Mouse (Mus musculus): Measurements from ENCODE around the gene C1galt1c1. TPM values are rescaled to one million over a fixed set of nuclear protein-coding genes. Genes with fewer than 3 reads are reported as not detected.

Gene C1galt1c1
- 31.5 and 35.5 TPM in 2 replicates for polyA plus RNA-seq (2014; fragmentation: Nextera tagmentation; extraction: Ambion mirVana)

GRCm38 (mm10) chrX:38634801-38635637 is at the start of gene C1galt1c1:
C1galt1c1 (minus strand) TSS chrX:38635087.
- Histone ChIP-seq H3K9ac (replicated peaks; ENCODE audit: low read depth, low read length) (peak within 1 kb of the TSS; percentile 51), H3K4me2 (ENCODE audit: low read depth, low read length) (peak within 1 kb of the TSS; percentile 36), H3K4me3 (ENCODE audit: low read depth, low read length) (peak within 1 kb of the TSS; percentile 43), H3K9me3 (ENCODE audit: control insufficient read depth, low read length) (no peaks in the 10 kb centered on the region), H3K4me1 (ENCODE audit: control insufficient read depth, insufficient read depth, low read length) (no peaks in the 10 kb centered on the region), H3K27ac (ENCODE audit: low read depth, low read length) (peak within 1 kb of the TSS; percentile 88), H3K36me3 (ENCODE audit: control insufficient read depth, insufficient read depth, low read length) (no peaks in the 10 kb centered on the region), H3K27me3 (ENCODE audit: control insufficient read depth, insufficient read depth, low read length) (no peaks in the 10 kb centered on the region)
- WGBS = 13% methylated on average over 40 of the region's 43 CpGs
- ATAC-seq (ENCODE audit: low read depth) = peak; percentile 99

- Histone ChIP-seq H3K9ac (replicated peaks; ENCODE audit: low read depth, low read length) (no peak overlapping the region), H3K9me3 (ENCODE audit: control insufficient read depth, low read length) (no peaks in the 10 kb centered on the region), H3K27ac (ENCODE audit: low read depth, low read length) (no peak overlapping the region), H3K27me3 (ENCODE audit: control insufficient read depth, insufficient read depth, low read length) (no peaks in the 10 kb centered on the region), H3K36me3 (ENCODE audit: control insufficient read depth, insufficient read depth, low read length) (no peaks in the 10 kb centered on the region), H3K4me3 (ENCODE audit: low read depth, low read length) (no peak overlapping the region), H3K4me1 (ENCODE audit: control insufficient read depth, insufficient read depth, low read length) (no peaks in the 10 kb centered on the region), H3K4me2 (ENCODE audit: low read depth, low read length) (no peak overlapping the region)
- WGBS = 75% methylated on average over 2 of the region's 2 CpGs
- ATAC-seq (ENCODE audit: low read depth) = no peak
These were observed 47.1 kb upstream of the C1galt1c1 start for GRCm38 (mm10) chrX:38681972-38682371.

- Histone ChIP-seq H3K4me2 (ENCODE audit: low read depth, low read length) (no peak overlapping the region), H3K4me3 (ENCODE audit: low read depth, low read length) (no peak overlapping the region), H3K27me3 (ENCODE audit: control insufficient read depth, insufficient read depth, low read length) (no peaks in the 10 kb centered on the region), H3K9me3 (ENCODE audit: control insufficient read depth, low read length) (no peaks in the 10 kb centered on the region), H3K4me1 (ENCODE audit: control insufficient read depth, insufficient read depth, low read length) (no peaks in the 10 kb centered on the region), H3K36me3 (ENCODE audit: control insufficient read depth, insufficient read depth, low read length) (no peaks in the 10 kb centered on the region), H3K27ac (ENCODE audit: low read depth, low read length) (no peak overlapping the region), H3K9ac (replicated peaks; ENCODE audit: low read depth, low read length) (no peak overlapping the region)
- 82% methylated on average over 6 of the region's 6 CpGs for WGBS
- ATAC-seq (ENCODE audit: low read depth) = no peak
These were observed 34.4 kb upstream of the C1galt1c1 start for GRCm38 (mm10) chrX:38669111-38669903.

DNA sequence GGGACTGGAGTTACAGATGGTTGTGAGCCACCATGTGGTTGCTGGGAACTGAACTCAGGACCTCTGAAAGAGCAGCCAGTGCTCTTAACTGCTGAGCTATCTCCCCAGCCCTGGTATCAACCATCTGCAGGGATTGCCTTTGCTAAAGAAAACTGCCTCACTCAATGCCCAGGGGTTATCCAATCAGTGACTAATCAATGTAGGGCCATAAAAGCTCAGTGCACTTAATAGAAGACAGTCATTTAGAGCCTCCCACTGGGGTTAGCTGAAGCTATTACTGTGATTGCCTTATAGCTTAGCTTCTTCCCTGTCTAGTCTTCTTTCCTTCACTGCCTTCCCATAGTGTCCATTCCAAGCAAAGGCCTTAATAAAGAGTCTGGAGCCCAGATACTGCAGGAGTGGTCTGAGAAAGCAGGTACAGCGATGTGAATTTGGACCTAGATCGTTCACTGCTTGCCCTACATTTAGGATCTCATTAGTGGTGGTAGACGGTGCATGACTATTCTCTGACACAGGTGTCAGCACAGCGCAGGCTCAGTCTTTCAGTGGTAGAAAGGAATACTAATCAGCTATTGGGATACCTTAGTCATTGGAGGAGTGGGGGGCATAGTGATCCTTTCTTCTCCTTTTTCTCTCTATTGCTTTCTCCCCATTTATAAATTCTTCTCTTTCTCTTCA is 21.5 kb upstream of the C1galt1c1 start:
- no peak overlapping the region for H3K9ac ChIP-seq (replicated peaks; ENCODE audit: low read depth, low read length)
- ATAC-seq (ENCODE audit: low read depth) = peak; percentile 86
- no peak overlapping the region for H3K4me2 ChIP-seq (ENCODE audit: low read depth, low read length)
- no peak overlapping the region for H3K4me3 ChIP-seq (ENCODE audit: low read depth, low read length)
- 45% methylated on average over 4 of the region's 4 CpGs for WGBS
- no peaks in the 10 kb centered on the region for H3K4me1 ChIP-seq (ENCODE audit: control insufficient read depth, insufficient read depth, low read length)
- no peaks in the 10 kb centered on the region for H3K9me3 ChIP-seq (ENCODE audit: control insufficient read depth, low read length)
- no peaks in the 10 kb centered on the region for H3K27me3 ChIP-seq (ENCODE audit: control insufficient read depth, insufficient read depth, low read length)
- H3K36me3 ChIP-seq (ENCODE audit: control insufficient read depth, insufficient read depth, low read length) = no peaks in the 10 kb centered on the region
- H3K27ac ChIP-seq (ENCODE audit: low read depth, low read length) = no peak overlapping the region

DNA sequence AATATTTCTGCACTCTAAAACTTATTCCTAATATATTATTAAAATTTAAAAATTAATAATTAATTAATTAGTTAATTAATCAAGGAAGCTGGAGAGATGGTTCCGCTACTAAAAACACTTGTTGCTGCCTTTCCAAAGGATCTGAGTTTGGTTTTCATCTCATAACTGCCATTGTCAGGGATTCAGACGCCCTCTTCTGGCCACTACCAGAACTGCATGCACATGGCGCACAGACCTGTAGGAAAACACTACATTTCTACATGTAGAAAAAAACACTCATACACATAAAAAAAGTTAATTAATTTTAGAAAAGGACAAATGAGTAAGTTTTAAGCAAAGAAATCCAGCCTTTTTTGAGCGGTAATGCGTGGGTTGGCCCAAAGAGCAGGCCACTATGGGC is 19.8 kb upstream of the C1galt1c1 start:
- no peaks in the 10 kb centered on the region for H3K9me3 ChIP-seq (ENCODE audit: control insufficient read depth, low read length)
- no peak overlapping the region for H3K9ac ChIP-seq (replicated peaks; ENCODE audit: low read depth, low read length)
- H3K4me1 ChIP-seq (ENCODE audit: control insufficient read depth, insufficient read depth, low read length) = no peaks in the 10 kb centered on the region
- no peak overlapping the region for H3K4me3 ChIP-seq (ENCODE audit: low read depth, low read length)
- no peaks in the 10 kb centered on the region for H3K36me3 ChIP-seq (ENCODE audit: control insufficient read depth, insufficient read depth, low read length)
- WGBS = 83% methylated on average over 5 of the region's 5 CpGs
- ATAC-seq (ENCODE audit: low read depth) = no peak
- H3K27ac ChIP-seq (ENCODE audit: low read depth, low read length) = no peak overlapping the region
- no peak overlapping the region for H3K4me2 ChIP-seq (ENCODE audit: low read depth, low read length)
- H3K27me3 ChIP-seq (ENCODE audit: control insufficient read depth, insufficient read depth, low read length) = no peaks in the 10 kb centered on the region

DNA sequence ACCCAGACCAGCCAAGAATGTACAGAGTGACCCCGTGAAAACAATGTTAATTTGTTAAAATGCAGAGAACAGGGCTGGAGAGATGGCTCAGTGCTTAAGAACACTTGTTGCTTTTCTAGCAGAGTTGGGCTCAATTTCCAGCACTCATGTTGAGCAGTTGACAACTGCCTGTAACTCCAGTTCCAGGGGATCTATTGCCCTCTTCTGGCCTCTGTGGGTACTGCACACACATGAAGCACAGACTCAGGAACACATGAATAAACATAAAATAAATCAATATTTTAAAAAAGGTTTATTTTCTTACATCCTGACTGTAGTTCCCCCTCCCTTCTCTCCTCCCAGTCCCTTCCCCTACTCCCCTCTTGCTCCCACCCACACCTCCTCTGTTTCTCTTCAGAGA is 18.3 kb upstream of the C1galt1c1 start:
- Histone ChIP-seq H3K36me3 (ENCODE audit: control insufficient read depth, insufficient read depth, low read length) (no peaks in the 10 kb centered on the region), H3K4me3 (ENCODE audit: low read depth, low read length) (no peak overlapping the region), H3K4me2 (ENCODE audit: low read depth, low read length) (no peak overlapping the region), H3K4me1 (ENCODE audit: control insufficient read depth, insufficient read depth, low read length) (no peaks in the 10 kb centered on the region), H3K27me3 (ENCODE audit: control insufficient read depth, insufficient read depth, low read length) (no peaks in the 10 kb centered on the region), H3K27ac (ENCODE audit: low read depth, low read length) (no peak overlapping the region), H3K9me3 (ENCODE audit: control insufficient read depth, low read length) (no peaks in the 10 kb centered on the region), H3K9ac (replicated peaks; ENCODE audit: low read depth, low read length) (no peak overlapping the region)
- no peak for ATAC-seq (ENCODE audit: low read depth)
- WGBS = 75% methylated on average over 1 of the region's 1 CpGs

GRCm38 (mm10) chrX:38651167-38651566 is 16.3 kb upstream of the C1galt1c1 start:
- ATAC-seq (ENCODE audit: low read depth) = no peak; the same call in 1 of the 2 replicates
- Histone ChIP-seq H3K4me3 (ENCODE audit: low read depth, low read length) (no peak overlapping the region), H3K4me1 (ENCODE audit: control insufficient read depth, insufficient read depth, low read length) (no peaks in the 10 kb centered on the region), H3K36me3 (ENCODE audit: control insufficient read depth, insufficient read depth, low read length) (no peaks in the 10 kb centered on the region), H3K27me3 (ENCODE audit: control insufficient read depth, insufficient read depth, low read length) (no peaks in the 10 kb centered on the region), H3K4me2 (ENCODE audit: low read depth, low read length) (no peak overlapping the region), H3K9me3 (ENCODE audit: control insufficient read depth, low read length) (no peaks in the 10 kb centered on the region), H3K9ac (replicated peaks; ENCODE audit: low read depth, low read length) (no peak overlapping the region), H3K27ac (ENCODE audit: low read depth, low read length) (no peak overlapping the region)
- 30% methylated on average over 5 of the region's 7 CpGs for WGBS

- no peak overlapping the region for H3K27ac ChIP-seq (ENCODE audit: low read depth, low read length)
- no peaks in the 10 kb centered on the region for H3K36me3 ChIP-seq (ENCODE audit: control insufficient read depth, insufficient read depth, low read length)
- H3K27me3 ChIP-seq (ENCODE audit: control insufficient read depth, insufficient read depth, low read length) = no peaks in the 10 kb centered on the region
- no peak for ATAC-seq (ENCODE audit: low read depth)
- H3K4me1 ChIP-seq (ENCODE audit: control insufficient read depth, insufficient read depth, low read length) = no peaks in the 10 kb centered on the region
- no peak overlapping the region for H3K4me3 ChIP-seq (ENCODE audit: low read depth, low read length)
- no peak overlapping the region for H3K4me2 ChIP-seq (ENCODE audit: low read depth, low read length)
- H3K9me3 ChIP-seq (ENCODE audit: control insufficient read depth, low read length) = no peaks in the 10 kb centered on the region
- WGBS = 51% methylated on average over 9 of the region's 9 CpGs
- no peak overlapping the region for H3K9ac ChIP-seq (replicated peaks; ENCODE audit: low read depth, low read length)
These were observed 15.6 kb upstream of the C1galt1c1 start for GRCm38 (mm10) chrX:38650404-38651039.

Measured in neural tube, embryonic 14.5 days (tissue).